Mouse (Mus musculus) cerebellum, adult 8-10 months (tissue): ENCODE measurements around the gene Sprr4.
"Not testable (repeated sequence)": the region's sequence is repeated elsewhere in the genome, so short reads cannot be mapped to it uniquely, and the experiment has no call there.

ENCODE experiments used
- DNase-seq: peaks from one replicate; pipeline ENCODE4 v3.0.0; 2022

The Sprr4 gene

DNA sequence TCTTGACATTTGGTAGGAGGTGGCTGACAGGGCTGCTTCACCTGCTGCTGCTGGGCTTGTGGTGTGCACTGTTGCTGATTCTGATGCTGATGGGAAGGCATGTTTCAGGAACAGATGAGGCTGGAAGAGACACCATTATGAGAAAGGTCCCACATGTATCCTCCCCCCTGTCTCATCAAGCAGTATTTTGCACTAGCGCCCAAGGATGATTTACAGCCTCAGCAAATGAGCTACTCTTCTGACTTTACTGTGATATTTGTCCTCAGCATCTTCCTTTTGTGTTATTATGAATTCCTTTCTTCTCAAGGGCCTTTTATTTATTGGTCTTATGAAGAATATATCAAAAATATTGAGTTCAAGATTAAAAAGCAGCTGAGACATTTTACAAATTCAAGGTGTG is at the start of gene Sprr4:
Gene Sprr4, minus strand, starts transcription at position 101 of the 400 bp plus-strand sequence.
- no peak for DNase-seq

DNA sequence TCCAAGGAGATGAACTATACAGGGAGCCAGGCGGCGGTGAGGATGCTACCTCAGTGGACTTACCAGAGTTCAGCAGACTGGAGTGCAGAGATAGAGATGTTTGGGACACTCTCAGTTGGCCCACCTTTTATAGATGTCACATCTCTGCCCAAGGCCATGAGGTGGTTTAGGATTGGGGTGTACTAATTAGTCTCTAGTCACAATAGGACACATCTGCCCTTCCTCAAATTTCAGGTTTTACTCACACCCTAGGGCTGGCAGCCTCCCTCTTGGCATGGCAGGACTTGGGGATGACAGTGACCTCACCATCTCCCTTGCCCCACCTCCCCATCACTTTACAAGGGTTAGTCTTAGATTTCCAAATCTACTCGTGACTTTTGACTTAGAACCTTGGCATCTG is 34.1 kb upstream of the Sprr4 start, which contains the start of gene 2310046K23Rik:
Gene 2310046K23Rik, minus strand, starts transcription at position 101 of the 400 bp plus-strand sequence.
- no peak for DNase-seq

- no peak for DNase-seq
These were observed 12.0 kb upstream of the Sprr4 start for GRCm38 (mm10) chr3:92512325-92512724.

GRCm38 (mm10) chr3:92510786-92511185 is 10.5 kb upstream of the Sprr4 start:
- DNase-seq = no peak

GRCm38 (mm10) chr3:92508185-92508584 is 7.9 kb upstream of the Sprr4 start:
- DNase-seq = no peak

DNA sequence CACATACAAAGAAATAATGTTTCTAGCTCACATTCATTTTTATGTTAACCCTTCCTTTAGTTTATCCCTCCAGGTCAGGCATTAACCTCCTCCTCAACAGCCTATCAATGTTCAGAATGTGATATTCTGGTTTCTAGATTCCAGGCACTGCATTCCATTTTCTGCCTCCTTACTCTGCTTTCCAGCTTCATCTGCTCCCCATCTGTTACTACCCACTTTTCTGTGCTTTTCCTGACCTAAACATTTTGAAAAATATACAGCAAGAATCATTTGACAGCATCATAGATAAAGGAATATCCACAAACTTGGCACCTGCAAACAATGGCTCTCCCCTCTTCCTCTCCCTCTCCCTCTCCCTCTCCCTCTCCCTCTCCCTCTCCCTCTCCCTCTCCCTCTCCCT is 3.2 kb upstream of the Sprr4 start:
- no peak for DNase-seq

DNA sequence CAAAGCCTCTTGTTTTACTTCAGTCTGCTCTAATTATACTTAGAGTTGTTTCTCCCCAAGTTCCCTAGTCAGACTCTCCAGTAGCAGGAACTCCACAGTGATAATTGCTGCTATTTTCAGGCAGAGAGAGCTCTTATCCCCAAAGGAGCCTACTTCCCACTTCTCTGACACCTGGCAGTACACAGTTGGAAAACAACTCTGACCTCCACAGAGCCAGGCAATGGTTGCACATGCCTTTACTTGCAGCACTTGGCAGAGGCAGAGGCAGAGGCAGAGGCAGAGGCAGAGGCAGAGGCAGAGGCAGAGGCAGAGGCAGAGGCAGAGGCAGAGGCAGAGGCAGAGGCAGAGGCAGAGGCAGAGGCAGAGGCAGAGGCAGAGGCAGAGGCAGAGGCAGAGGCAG is 10.0 kb downstream of the Sprr4 start:
- not testable (repeated sequence) for DNase-seq

GRCm38 (mm10) chr3:92486307-92486706 is 14.0 kb downstream of the Sprr4 start:
- DNase-seq = no peak

DNA sequence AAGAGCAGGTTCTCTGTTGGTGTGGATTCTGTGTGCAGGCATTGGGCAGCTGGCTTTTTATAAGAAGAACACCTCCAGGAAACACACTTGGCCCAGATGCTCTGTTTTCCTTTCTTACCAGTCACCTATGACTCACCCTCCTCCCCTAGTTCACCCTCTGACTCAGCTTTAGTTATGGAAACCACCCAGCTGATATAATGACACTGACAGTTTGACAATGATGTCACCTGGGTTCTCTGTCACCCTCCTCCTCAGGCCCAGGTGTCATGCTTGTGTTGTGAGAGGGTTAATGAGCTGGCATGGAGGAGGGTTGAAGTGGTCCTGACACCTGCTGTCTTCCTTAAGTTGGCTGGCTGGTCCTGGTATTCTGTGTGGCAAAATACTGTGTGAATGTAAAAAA is 14.4 kb downstream of the Sprr4 start, which contains the start of gene Sprr1a:
Gene Sprr1a, minus strand, starts transcription at position 33 of the 400 bp plus-strand sequence.
- no peak for DNase-seq

- DNase-seq = not testable (repeated sequence)
These were observed 19.0 kb downstream of the Sprr4 start for GRCm38 (mm10) chr3:92481249-92481648.

- DNase-seq = no peak
These were observed 30.2 kb downstream of the Sprr4 start for GRCm38 (mm10) chr3:92470111-92470510.

DNA sequence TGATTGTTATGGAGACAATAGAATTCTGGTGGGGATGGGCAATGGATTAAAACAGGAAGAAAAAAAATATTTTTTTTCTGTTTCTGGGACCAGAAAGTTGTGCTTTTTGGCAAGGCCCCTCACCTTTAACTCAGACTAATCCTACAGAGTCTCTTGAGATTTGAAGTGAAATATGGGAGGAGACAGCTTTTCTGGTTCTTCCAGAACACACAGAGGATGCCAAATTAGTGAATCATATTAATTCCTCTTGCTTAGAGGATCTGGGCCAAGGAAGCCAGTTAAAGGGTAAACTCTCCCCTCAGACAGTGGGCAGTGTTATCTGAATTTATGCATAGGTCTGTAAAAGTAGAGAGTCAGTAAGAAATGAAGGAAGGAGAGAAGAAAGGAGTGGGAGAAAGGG is 32.9 kb downstream of the Sprr4 start:
- no peak for DNase-seq

- DNase-seq = no peak
These were observed 33.7 kb downstream of the Sprr4 start for GRCm38 (mm10) chr3:92466576-92466975.

GRCm38 (mm10) chr3:92458620-92459019 is 41.7 kb downstream of the Sprr4 start, which contains the start of gene Sprr3:
Gene Sprr3 (minus strand): TSS chr3:92458720.
- no peak for DNase-seq

GRCm38 (mm10) chr3:92455151-92455550 is 45.1 kb downstream of the Sprr4 start:
- no peak for DNase-seq
